Mouse (Mus musculus): ENCODE measurements at regions not wholly inside any gene's neighbourhood (a gene's known extent, or its start where the extent isn't known, plus 50 kb on each side); places are given as distances from the start of the nearest gene placed in this dataset.
"Not testable (repeated sequence)": the region's sequence is repeated elsewhere in the genome, so short reads cannot be mapped to it uniquely, and the experiment has no call there.

- TF ChIP-seq CTCF (IDR thresholded peaks at IDR 0.05; ENCODE audit: low read depth): peak; percentile 68
- TF ChIP-seq EP300 (IDR thresholded peaks at IDR 0.05; ENCODE audit: low read depth): no peak
- Histone ChIP-seq H3K36me3 (replicated peaks; ENCODE audit: control insufficient read depth, insufficient read depth, low read depth) (no peaks in the 10 kb centered on the region), H3K27ac (no peak overlapping the region), H3K9ac (replicated peaks) (no peak overlapping the region), H3K9me3 (ENCODE audit: control insufficient read depth, low read length) (no peaks in the 10 kb centered on the region), H3K4me3 (ENCODE audit: insufficient read depth in 1 of 2, low read depth in 2 of 2, low read length in 2 of 2) (no peak overlapping the region), H3K4me2 (ENCODE audit: low read depth) (no peak overlapping the region), H3K27me3 (ENCODE audit: control insufficient read depth, insufficient read depth, low read length) (no peaks in the 10 kb centered on the region), H3K4me1 (replicated peaks; ENCODE audit: control insufficient read depth in 2 of 2, insufficient read depth in 2 of 2, low read length in 1 of 2) (no peaks in the 10 kb centered on the region)
- no peak for ATAC-seq (ENCODE audit: insufficient read depth)
- DNase-seq (ENCODE audit: low read depth in 3 of 3, low spot score in 3 of 3): peak in 1 of 3 experiments; percentile 2
- 24% methylated on average over 1 of the region's 1 CpGs for WGBS (ENCODE audit: insufficient replicate concordance)
Observed at GRCm38 (mm10) chr3:78958781-78959180, 327.5 kb downstream of the Rapgef2 start.

DNA sequence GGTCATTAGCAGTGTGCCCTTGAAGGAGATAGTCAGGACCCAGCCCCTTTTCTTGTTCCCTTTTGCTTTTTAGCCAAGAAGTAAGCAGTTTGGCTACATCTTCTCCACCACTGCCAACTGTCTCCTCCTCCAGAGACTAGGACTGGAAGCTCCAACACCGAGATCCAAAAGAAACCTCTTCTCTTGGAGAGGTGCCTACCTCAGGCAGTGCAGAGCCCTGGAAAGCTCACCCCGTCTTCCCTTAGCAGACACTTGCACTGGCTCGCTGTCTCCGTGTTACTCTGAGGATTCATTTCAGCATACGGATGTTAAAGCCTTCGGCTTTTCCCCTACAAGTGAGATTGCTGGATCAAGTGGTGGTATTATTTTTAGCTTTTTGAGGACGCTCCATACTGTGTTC, 331.0 kb downstream of the Rapgef2 start:
- H3K27ac ChIP-seq: no peak overlapping the region
- no peaks in the 10 kb centered on the region for H3K27me3 ChIP-seq (ENCODE audit: control insufficient read depth, insufficient read depth, low read length)
- DNase-seq (ENCODE audit: low read depth in 3 of 3, low spot score in 3 of 3): no peak
- no peaks in the 10 kb centered on the region for H3K4me1 ChIP-seq (replicated peaks; ENCODE audit: control insufficient read depth in 2 of 2, insufficient read depth in 2 of 2, low read length in 1 of 2)
- H3K4me3 ChIP-seq (ENCODE audit: insufficient read depth in 1 of 2, low read depth in 2 of 2, low read length in 2 of 2): no peak overlapping the region
- no peaks in the 10 kb centered on the region for H3K36me3 ChIP-seq (replicated peaks; ENCODE audit: control insufficient read depth, insufficient read depth, low read depth)
- TF ChIP-seq EP300 (IDR thresholded peaks at IDR 0.05; ENCODE audit: low read depth): no peak
- TF ChIP-seq CTCF (IDR thresholded peaks at IDR 0.05; ENCODE audit: low read depth): no peak
- no peak for ATAC-seq (ENCODE audit: insufficient read depth)
- WGBS (ENCODE audit: insufficient replicate concordance): 67% methylated on average over 7 of the region's 7 CpGs
- no peaks in the 10 kb centered on the region for H3K9me3 ChIP-seq (ENCODE audit: control insufficient read depth, low read length)
- no peak overlapping the region for H3K4me2 ChIP-seq (ENCODE audit: low read depth)
- no peak overlapping the region for H3K9ac ChIP-seq (replicated peaks)

DNA sequence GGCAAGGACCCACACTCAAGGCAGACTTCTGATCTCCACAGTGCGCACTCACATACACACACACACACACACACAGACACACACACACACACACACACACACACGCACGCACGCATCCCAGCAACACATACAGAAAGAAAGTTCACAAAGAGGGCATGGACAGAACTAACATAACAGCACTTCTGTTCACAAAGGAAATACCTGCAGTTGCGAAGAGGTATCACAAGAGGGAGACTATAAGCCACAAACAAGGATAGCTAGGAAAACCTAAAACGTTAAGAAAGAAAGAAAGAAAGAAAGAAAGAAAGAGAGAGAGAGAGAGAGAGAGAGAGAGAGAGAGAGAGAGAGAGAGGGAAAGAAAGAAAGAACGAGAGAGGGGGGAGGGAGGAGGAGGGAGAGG, 336.9 kb downstream of the Rapgef2 start:
- H3K4me3 ChIP-seq (ENCODE audit: insufficient read depth in 1 of 2, low read depth in 2 of 2, low read length in 2 of 2); H3K9me3 ChIP-seq (ENCODE audit: control insufficient read depth, low read length); ATAC-seq (ENCODE audit: insufficient read depth); DNase-seq (ENCODE audit: low read depth in 3 of 3, low spot score in 3 of 3); H3K27me3 ChIP-seq (ENCODE audit: control insufficient read depth, insufficient read depth, low read length); H3K27ac ChIP-seq; H3K4me1 ChIP-seq (replicated peaks; ENCODE audit: control insufficient read depth in 2 of 2, insufficient read depth in 2 of 2, low read length in 1 of 2); H3K36me3 ChIP-seq (replicated peaks; ENCODE audit: control insufficient read depth, insufficient read depth, low read depth); H3K9ac ChIP-seq (replicated peaks); H3K4me2 ChIP-seq (ENCODE audit: low read depth): not testable (repeated sequence)
- 0 out of 2 replicates have a peak, but pooled peaks have one; percentile 16 for TF ChIP-seq CTCF (IDR thresholded peaks at IDR 0.05; ENCODE audit: low read depth)
- 70% methylated on average over 6 of the region's 7 CpGs for WGBS (ENCODE audit: insufficient replicate concordance)

DNA sequence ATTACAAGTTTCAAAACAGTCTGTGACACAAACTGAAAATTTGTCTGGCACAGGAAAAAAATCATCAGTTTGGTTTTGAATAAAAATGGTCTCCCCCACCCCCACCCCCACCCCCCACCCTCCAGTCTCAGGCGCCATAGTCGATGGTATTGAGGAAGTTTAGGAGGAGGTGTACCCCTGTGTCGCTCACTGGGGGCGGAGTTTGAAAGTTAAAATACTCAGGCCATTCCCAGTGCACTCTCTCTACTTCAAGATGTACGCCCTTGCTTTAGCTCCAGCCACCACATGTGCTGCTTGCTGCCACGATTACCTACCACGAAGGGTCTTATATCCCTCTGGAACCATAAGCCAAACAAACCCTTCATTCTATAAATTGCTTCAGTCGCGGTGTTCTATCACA, 337.6 kb downstream of the Rapgef2 start:
- no peaks in the 10 kb centered on the region for H3K36me3 ChIP-seq (replicated peaks; ENCODE audit: control insufficient read depth, insufficient read depth, low read depth)
- DNase-seq (ENCODE audit: low read depth in 3 of 3, low spot score in 3 of 3) (no peak), ATAC-seq (ENCODE audit: insufficient read depth) (no peak)
- H3K4me3 ChIP-seq (ENCODE audit: insufficient read depth in 1 of 2, low read depth in 2 of 2, low read length in 2 of 2): no peak overlapping the region
- no peaks in the 10 kb centered on the region for H3K27me3 ChIP-seq (ENCODE audit: control insufficient read depth, insufficient read depth, low read length)
- no peak overlapping the region for H3K4me2 ChIP-seq (ENCODE audit: low read depth)
- H3K9ac ChIP-seq (replicated peaks): no peak overlapping the region
- 67% methylated on average over 9 of the region's 9 CpGs for WGBS (ENCODE audit: insufficient replicate concordance)
- no peak overlapping the region for H3K27ac ChIP-seq
- H3K9me3 ChIP-seq (ENCODE audit: control insufficient read depth, low read length): no peaks in the 10 kb centered on the region
- no peaks in the 10 kb centered on the region for H3K4me1 ChIP-seq (replicated peaks; ENCODE audit: control insufficient read depth in 2 of 2, insufficient read depth in 2 of 2, low read length in 1 of 2)
- TF ChIP-seq CTCF (IDR thresholded peaks at IDR 0.05; ENCODE audit: low read depth) (no peak), EP300 (IDR thresholded peaks at IDR 0.05; ENCODE audit: low read depth) (no peak)

DNA sequence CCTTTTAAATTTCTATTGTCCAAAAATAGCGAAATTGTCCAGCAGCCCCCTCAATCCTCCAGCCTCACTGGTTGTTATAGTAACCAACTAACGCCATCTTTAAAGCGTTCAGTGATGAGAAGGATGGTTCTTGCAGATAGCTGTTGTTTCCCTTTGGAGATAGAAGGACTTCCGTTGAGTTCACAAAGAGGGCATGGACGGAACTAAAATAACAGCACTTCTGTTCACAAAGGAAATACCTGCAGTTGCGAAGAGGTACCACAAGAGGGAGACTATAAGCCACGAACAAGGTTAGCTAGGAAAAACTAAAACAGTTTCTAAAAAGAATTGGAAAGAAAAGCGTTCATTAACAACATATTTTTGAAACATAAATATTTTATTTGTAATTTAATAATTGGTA, 338.1 kb downstream of the Rapgef2 start:
- Histone ChIP-seq H3K9me3 (ENCODE audit: control insufficient read depth, low read length) (no peaks in the 10 kb centered on the region), H3K27me3 (ENCODE audit: control insufficient read depth, insufficient read depth, low read length) (no peaks in the 10 kb centered on the region), H3K36me3 (replicated peaks; ENCODE audit: control insufficient read depth, insufficient read depth, low read depth) (no peaks in the 10 kb centered on the region), H3K4me2 (ENCODE audit: low read depth) (no peak overlapping the region), H3K27ac (no peak overlapping the region), H3K4me3 (ENCODE audit: insufficient read depth in 1 of 2, low read depth in 2 of 2, low read length in 2 of 2) (no peak overlapping the region), H3K9ac (replicated peaks) (no peak overlapping the region), H3K4me1 (replicated peaks; ENCODE audit: control insufficient read depth in 2 of 2, insufficient read depth in 2 of 2, low read length in 1 of 2) (no peaks in the 10 kb centered on the region)
- TF ChIP-seq EP300 (IDR thresholded peaks at IDR 0.05; ENCODE audit: low read depth) (no peak), CTCF (IDR thresholded peaks at IDR 0.05; ENCODE audit: low read depth) (peak; percentile 68)
- WGBS (ENCODE audit: insufficient replicate concordance): 17% methylated on average over 8 of the region's 8 CpGs
- ATAC-seq (ENCODE audit: insufficient read depth): no peak
- DNase-seq (ENCODE audit: low read depth in 3 of 3, low spot score in 3 of 3): peak in 1 of 3 experiments; percentile 10

All from liver, embryonic 14.5 days (tissue).